Mouse (Mus musculus): Measurements from ENCODE around the gene Man1c1.

DNA sequence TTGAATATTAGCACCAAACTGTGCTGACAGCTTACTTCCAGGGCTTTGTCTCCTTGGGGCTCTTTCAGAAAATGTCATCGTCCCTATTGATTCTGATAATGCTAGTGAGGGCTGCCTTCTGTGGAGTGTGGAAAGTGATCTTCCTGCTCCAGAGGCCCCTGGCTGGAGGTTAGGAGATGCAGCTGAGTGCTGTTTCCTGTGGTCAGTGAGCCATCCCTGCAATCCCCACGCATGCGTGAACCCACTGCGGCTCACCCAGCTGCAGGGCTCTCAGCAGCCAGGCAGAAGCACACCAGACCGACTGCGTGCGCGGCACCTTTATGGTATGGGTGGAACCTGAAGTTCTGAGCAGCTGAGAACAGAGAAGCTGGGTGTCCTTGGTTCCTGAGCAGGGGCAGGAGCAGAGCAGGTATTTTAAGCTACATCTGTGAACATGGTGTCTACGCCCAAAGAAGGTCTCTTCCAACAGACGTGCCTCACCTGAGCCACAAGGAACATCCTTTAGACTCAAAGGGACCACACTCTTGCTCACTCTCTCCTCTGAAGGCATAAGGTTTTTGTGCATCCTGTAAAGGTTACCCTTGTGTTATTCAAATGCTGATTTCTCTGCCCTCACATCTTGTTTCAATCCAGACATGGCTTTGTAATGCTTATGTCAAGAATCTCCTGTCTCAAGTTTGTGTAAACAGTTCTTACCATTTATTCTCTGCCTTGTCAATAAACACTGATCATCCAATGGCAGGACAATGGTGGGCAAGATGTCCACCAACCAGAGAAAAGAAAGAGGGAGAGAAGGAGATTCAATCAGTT is 75.3 kb downstream of the Man1c1 start:
- TF ChIP-seq CTCF (IDR thresholded peaks at IDR 0.05; ENCODE audit: borderline replicate concordance, insufficient read depth, low read length) (no peak), POLR2A (IDR thresholded peaks at IDR 0.05; ENCODE audit: low read depth, low read length) (no peak)
